Mouse (Mus musculus) megakaryocyte progenitor cell, adult 5-6 weeks (primary cell): Measurements from ENCODE around the gene Smim15. TPM values are rescaled to one million over a fixed set of nuclear protein-coding genes. Genes with fewer than 3 reads are reported as not detected.

Source experiments
- ATAC-seq: replicated peaks from 2 replicates; pipeline ENCODE4 v1.8.0; 2016; ENCODE audit warnings: mild to moderate bottlenecking, moderate TSS enrichment, inconsistent platforms; ENCODE audit not compliant: poor library complexity
- total RNA-seq, 2 experiments: library from RNA; stranded (forward) in 1 of 2; stranded (reverse) in 1 of 2; fragments of 157-497, 149-512 nt in 1 of 2; fragments of 200-1000 nt in 1 of 2; gene quantifications; 2 replicates each; pipeline versions ENCODE4 v1.2.3 to v1.2.4; 2015 to 2017

Smim15 gene
- total RNA-seq (2015): 47.2 and 51.9 TPM in 2 replicates
- total RNA-seq (2017): 104 and 129 TPM in 2 replicates

DNA sequence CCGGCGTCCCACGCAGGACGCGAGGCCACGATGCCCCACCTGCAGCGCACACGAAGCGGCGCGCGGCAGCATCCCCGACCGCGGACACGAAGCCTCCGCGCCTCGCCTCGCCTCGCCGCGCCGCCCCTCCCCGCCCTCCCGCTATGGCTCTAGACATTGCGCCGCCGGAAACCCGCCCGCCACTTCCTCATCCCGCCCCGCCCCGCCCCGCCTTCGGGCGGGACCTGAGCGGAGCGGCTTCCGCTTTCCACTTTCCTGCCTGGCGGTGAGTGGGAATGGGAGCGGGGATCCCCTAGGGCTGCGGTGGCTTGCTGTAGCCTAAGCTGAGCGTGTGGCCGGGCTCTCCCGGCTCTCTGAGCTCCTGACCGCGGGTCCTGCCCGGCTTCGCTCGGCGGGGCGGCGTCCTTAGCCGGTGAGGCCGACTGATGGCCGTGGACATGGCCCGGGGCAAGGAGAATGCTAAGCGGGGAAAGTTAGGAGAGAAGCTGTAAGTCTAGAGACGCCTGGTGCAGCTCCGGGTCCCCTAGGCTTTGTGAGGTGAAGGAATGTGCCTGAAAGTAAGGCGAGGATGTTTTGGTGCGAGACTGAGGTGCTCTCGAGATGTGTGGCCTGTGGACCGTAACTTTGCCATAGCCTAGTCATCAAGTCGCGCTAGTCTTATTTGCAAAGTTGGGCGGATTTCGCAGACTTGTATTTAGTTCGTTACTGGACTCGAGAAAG lies at the start of gene Smim15:
Gene Smim15 (plus strand): TSS at position 225 of the 720 bp plus-strand sequence.
- ATAC-seq: peak; percentile 73

- ATAC-seq: no peak
These were observed 49.0 kb upstream of the Smim15 start for GRCm38 (mm10) chr13:107995211-107995610.

- ATAC-seq: no peak
These were observed 47.9 kb upstream of the Smim15 start for GRCm38 (mm10) chr13:107996301-107996700.

- ATAC-seq: no peak
These were observed 36.4 kb upstream of the Smim15 start for GRCm38 (mm10) chr13:108007861-108008260.

GRCm38 (mm10) chr13:108013110-108013509 lies 31.1 kb upstream of the Smim15 start:
- ATAC-seq: peak; percentile 42

DNA sequence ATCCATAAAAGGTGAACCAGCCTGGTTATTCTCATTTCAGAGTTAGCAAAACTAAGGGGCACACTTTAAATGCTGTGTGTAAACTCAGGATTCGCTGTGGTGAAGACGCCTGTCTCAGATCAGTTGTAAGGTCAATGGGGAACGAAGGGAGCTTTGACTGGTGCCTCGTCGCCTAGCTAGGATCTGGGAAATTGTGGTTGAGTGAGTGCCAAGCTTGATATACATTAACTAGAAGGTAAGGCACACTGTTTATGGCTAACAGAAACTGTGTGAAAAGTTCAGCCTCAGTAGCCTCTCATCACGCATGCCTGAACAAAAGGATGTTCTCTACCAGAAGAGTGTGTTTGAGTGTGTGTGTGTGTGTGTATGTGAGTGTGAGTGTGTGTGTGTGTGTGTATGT lies 30.4 kb upstream of the Smim15 start:
- no peak for ATAC-seq

GRCm38 (mm10) chr13:108015166-108015565 lies 29.1 kb upstream of the Smim15 start:
- no peak for ATAC-seq

GRCm38 (mm10) chr13:108017349-108017748 lies 26.9 kb upstream of the Smim15 start:
- ATAC-seq: no peak

GRCm38 (mm10) chr13:108025802-108026201 lies 18.4 kb upstream of the Smim15 start:
- ATAC-seq: no peak

DNA sequence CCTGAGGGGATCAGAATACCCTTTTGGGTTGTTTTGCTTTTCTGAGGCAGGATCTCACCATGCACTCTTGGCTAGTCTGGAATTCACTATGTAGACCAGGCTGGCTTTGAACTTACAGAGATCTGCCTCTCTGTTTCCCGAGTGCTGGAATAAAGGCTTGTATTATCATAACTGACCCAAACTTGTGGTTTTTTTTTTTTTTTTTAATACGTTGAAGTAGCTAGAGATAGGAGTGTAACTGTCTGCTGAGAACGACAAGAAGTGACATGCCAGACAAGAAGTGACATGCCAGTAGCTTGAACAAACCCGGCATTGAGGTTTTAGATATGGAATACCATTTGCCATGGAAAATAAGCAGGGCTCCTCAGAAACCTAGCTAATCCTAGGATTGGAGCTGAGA lies 11.5 kb upstream of the Smim15 start:
- no peak for ATAC-seq

DNA sequence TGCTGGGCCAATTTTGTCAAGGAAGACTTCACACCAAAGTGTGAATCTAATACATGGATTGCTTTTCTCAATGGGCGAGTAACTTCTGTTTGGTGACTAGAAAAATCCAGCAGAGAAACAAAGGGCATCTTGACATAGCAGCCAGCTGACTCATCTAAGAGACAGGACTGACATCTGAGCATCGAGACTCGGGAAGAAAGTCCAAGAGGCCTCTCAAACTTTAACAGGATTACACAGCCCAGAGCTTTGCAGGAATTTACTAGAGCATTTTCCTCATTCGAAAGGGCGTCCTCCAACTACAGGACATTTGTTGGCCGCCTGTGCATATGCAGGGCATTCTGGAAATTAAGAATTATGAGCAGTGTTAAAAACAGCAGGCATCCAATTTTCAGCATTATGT lies 4.9 kb upstream of the Smim15 start:
- no peak for ATAC-seq

GRCm38 (mm10) chr13:108039902-108040301 lies 4.3 kb upstream of the Smim15 start:
- no peak for ATAC-seq

- ATAC-seq: no peak
These were observed 3.8 kb upstream of the Smim15 start for GRCm38 (mm10) chr13:108040451-108040850.

DNA sequence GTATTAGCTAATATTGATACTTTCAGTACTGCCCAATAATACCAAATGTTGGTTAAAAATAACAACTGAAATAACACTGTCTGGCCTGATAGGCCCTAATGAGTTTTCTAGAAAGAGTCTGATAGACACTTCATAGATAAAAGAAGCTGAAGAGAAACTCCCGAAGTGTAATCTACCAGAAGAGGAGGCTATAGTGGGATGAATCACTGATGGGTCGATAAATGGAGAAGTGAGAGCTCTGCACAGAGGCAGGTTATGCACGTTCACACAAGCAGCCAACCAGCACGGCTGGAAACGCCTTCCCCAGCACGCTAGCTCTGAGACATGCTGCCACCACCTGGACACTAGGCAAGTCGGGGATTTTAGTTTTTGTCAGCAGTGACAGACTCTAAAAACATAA lies 2.9 kb upstream of the Smim15 start:
- ATAC-seq: peak; percentile 81

GRCm38 (mm10) chr13:108043431-108044221 lies 620 bp upstream of the Smim15 start:
- ATAC-seq: 0 out of 2 replicates have a peak, but pooled peaks have one; percentile 7

GRCm38 (mm10) chr13:108045646-108046045 lies 1.4 kb downstream of the Smim15 start:
- no peak for ATAC-seq

DNA sequence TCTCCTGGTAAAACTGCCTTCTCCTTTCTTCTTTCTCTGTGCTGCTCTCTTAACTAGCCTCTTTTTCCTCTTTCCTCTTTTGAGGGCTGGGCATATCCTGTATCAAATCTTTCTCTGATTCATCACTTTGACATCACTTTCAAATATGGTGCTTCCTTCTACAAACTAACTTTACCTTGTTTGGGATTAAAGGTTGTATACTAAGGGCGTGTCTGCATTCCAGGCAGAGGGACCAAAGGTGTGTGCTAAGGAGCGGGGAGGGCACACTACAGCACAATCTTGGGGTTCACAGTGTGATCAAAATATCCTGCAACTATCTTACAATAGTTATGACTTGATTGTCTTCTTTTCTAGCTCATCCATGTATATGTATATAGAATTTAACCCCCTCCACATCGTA lies 1.8 kb downstream of the Smim15 start:
- no peak for ATAC-seq

DNA sequence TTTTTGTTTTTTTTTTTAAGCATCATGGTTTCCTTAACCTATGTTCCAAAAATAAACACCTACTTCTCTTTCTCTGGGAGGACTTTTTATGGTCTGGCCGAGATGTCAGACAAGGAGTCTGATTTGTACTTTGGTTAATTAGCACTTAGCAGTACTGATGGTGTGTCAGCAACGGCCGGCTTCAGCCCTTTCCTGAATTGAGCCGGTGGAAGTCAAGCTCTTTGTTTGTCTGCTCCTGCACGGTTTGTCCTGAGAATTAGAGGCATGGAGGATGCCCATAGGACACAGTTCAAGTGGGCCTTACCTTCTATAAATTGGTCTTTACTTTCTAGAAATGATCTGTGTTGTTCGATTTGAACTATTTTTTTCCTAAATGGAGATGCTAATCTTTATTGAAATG lies 2.6 kb downstream of the Smim15 start:
- ATAC-seq: no peak

DNA sequence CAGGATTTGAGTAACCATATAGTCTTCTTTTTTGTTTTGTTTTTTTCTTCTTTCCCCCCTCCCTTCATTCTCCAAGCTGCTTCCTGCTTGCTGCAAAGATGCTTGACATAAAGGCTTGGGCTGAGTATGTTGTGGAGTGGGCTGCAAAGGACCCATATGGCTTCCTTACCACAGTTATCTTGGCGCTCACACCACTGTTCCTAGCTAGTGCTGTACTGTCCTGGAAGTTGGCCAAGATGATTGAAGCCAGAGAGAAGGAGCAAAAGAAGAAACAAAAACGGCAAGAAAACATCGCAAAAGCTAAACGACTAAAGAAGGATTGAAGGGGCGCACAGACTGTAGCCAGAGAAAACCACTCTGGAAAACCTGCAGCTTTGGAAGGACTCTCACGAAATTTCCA lies 3.1 kb downstream of the Smim15 start:
- ATAC-seq: no peak

- ATAC-seq: peak; percentile 42
These were observed 12.7 kb downstream of the Smim15 start for GRCm38 (mm10) chr13:108056896-108057295.

DNA sequence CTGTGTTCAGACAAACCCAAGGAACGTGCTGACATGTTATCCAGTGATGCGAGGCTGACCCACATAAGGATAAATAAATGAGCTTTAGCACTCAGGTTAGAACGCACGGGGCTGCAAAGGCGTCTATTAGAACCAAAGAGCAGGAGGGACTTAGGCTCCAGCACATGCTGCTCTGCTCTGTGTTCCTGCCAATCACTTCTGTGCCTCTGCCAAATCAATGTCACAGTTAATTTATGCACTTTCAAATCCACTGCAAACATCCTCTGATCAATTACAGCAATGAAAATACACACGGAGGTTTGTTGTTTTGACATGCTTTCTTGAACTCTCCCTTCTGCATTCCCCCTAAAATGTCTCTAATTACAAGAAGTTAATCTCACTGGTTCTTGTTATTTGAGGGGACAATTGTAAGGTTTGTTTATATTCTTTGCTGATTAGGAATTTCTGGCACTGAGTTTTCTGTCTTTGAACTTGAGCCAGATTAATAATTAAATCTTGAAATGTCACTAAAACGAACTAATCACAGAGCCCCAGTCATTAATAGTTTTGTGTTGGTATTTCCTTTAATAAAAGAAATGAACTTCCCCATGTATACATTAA lies 16.1 kb downstream of the Smim15 start:
- no peak for ATAC-seq
